Mouse (Mus musculus) heart, embryonic 14.5 days (tissue): ENCODE results near the gene Acaca. TPM values are rescaled to one million over a fixed set of nuclear protein-coding genes. Genes with fewer than 3 reads are reported as not detected.

Source experiments
- ATAC-seq: fragments of 200-750 bp; cut with Nextera tagmentation; 2 replicates; pipeline ENCODE4 v1.8.0; 2017; ENCODE audit warnings: low read depth, moderate TSS enrichment; ENCODE audit not compliant: insufficient number of reproducible peaks, insufficient read depth, low FRiP score
- H3K27ac ChIP-seq, 2 experiments: fragments of 200-500 bp in 1 of 2; fragments of 300-500 bp in 1 of 2; sonication (generic) in 1 of 2; replicated peaks in 1 of 2; 2 replicates each; pipeline ENCODE4 v1.5.1; 2012 to 2014; ENCODE audit warnings: low read depth in 2 of 2, low read length in 2 of 2, control low read depth in 1 of 2, mild to moderate bottlenecking in 1 of 2, mixed read lengths in 1 of 2; ENCODE audit not compliant: control insufficient read depth in 1 of 2, insufficient read depth in 1 of 2
- H3K27me3 ChIP-seq: fragments of 300-500 bp; sonication (generic); 2 replicates; pipeline ENCODE4 v1.6.1; 2014; ENCODE audit warnings: mild to moderate bottlenecking, low read length, control low read depth; ENCODE audit not compliant: control insufficient read depth, insufficient read depth
- H3K36me3 ChIP-seq: fragments of 300-500 bp; sonication (generic); 2 replicates; pipeline ENCODE4 v1.6.1; 2014; ENCODE audit warnings: mild to moderate bottlenecking, control low read depth, low read length, mixed read lengths; ENCODE audit not compliant: control insufficient read depth, insufficient read depth
- H3K4me1 ChIP-seq, 2 experiments: fragments of 200-500 bp in 1 of 2; fragments of 300-500 bp in 1 of 2; sonication (generic) in 1 of 2; 2 replicates each; pipeline ENCODE4 v1.6.1; 2012 to 2014; ENCODE audit warnings: low read length in 2 of 2, control low read depth in 1 of 2, mixed read lengths in 1 of 2; ENCODE audit not compliant: control insufficient read depth in 2 of 2, insufficient read depth in 2 of 2
- H3K4me2 ChIP-seq: fragments of 300-500 bp; sonication (generic); 2 replicates; pipeline ENCODE4 v1.6.1; 2014; ENCODE audit warnings: mild to moderate bottlenecking, low read length
- H3K4me3 ChIP-seq, 2 experiments: fragments of 200-500 bp in 1 of 2; fragments of 300-500 bp in 1 of 2; sonication (generic) in 1 of 2; 2 replicates each; pipeline ENCODE4 v1.5.1; 2012 to 2014; ENCODE audit warnings: low read length in 2 of 2, mild to moderate bottlenecking in 2 of 2, control low read depth in 1 of 2, low read depth in 1 of 2, moderate library complexity in 1 of 2; ENCODE audit not compliant: control insufficient read depth in 1 of 2, insufficient read depth in 1 of 2
- H3K9ac ChIP-seq: fragments of 300-500 bp; sonication (generic); 2 replicates; pipeline ENCODE4 v1.6.1; 2014; ENCODE audit warnings: mild to moderate bottlenecking, low read length
- H3K9me3 ChIP-seq: fragments of 300-500 bp; sonication (generic); 2 replicates; pipeline ENCODE4 v1.6.1; 2016; ENCODE audit warnings: low read length, control low read depth; ENCODE audit not compliant: control insufficient read depth
- WGBS: fragments of 180-500 bp; shearing (Covaris S2); extraction: QIAGEN DNeasy Blood & Tissue Kit; methylation state at CpG from one replicate; pipeline ENCODE4 v1.1.7; 2014; 5-methylcytosine and 5-hydroxymethylcytosine counted together
- polyA plus RNA-seq: library from polyadenylated mRNA; unstranded; fragments of >200 nt; fragmentation: Nextera tagmentation; extraction: Ambion mirVana; gene quantifications from 2 replicates; pipeline ENCODE4 v1.2.1, GENCODE M21; 2014

Acaca gene
- polyA plus RNA-seq, 1 experiment from 2014 or later, result 8.3 TPM

DNA sequence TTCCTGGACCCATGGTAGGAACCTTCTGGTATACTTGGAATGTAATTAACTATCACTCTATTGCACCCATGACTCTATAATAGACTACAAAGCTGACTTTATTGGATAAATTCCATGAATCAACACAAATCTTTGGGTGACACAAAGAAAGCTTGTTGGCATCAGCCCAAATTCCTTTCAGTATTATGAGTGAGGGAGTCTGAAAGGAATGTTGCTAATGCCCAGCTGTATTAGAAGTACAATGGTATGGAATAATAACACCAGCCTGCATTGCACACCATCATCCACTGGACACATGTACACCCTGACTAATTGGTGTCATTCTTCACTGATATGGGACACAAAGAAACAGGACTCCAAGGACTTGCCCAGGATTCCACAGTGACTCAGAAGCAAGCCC, 28.3 kb upstream of the Acaca start:
- H3K4me2 ChIP-seq, result no peak overlapping the region
- no peak for ATAC-seq
- H3K9ac ChIP-seq, result no peak overlapping the region
- H3K9me3 ChIP-seq, result no peaks in the 10 kb centered on the region
- H3K4me3 ChIP-seq, result no peak overlapping the region
- peaks cover 76% of the 10 kb centered on the region for H3K36me3 ChIP-seq
- H3K27me3 ChIP-seq, result no peaks in the 10 kb centered on the region
- peaks cover 7 to 12% of the 10 kb centered on the region in 2 experiments for H3K4me1 ChIP-seq
- H3K27ac ChIP-seq, result 0 out of 4 replicates have a peak overlapping the region, but pooled peaks have one; percentile 5 to 19

DNA sequence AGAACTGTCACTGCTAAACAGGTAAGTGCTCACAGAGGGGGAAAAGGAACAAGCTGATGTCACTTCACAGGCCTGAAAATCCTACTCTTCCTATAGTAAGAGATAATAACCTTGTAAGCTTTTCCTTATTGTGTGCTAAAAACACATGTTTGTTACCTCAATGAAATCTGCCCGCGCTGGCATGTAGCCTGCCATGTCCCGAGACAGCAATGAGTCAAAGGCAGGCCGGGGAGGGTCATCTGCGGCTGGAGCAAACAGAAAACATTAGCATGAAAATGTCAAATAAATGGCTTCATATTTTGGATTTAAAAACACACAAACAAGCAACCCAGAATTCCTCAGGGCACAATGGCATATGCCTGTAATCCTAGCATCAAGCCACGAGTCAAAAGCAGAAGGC, 25.4 kb upstream of the Acaca start:
- H3K9me3 ChIP-seq, result no peaks in the 10 kb centered on the region
- no peak for ATAC-seq
- no peak overlapping the region for H3K9ac ChIP-seq
- H3K36me3 ChIP-seq, result peaks cover 85% of the 10 kb centered on the region
- H3K4me2 ChIP-seq, result no peak overlapping the region
- no peaks in the 10 kb centered on the region for H3K27me3 ChIP-seq
- 88% methylated on average over 6 of the region's 6 CpGs for WGBS
- no peak overlapping the region for H3K27ac ChIP-seq
- H3K4me3 ChIP-seq, result no peak overlapping the region
- peaks cover 3 to 9% of the 10 kb centered on the region in 2 experiments for H3K4me1 ChIP-seq

DNA sequence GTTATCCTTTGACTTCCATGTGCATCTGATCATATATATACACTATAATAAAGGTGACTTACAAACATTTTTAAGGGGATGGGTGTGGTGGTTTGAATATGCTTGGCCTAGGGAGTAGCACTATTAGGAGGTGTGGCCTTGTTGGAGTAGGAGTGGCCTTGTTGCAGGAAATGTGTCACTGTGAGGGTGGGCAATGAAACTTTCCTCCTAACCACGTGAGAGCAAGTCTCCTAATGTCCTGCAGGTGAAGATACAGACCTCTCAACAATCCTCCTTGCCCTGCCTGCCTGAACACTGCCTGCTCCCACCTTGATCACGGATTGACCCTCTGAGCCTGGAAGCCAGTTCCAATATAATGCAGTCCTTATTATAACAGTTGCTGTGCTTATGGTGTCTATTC, 22.3 kb upstream of the Acaca start:
- peaks cover 88% of the 10 kb centered on the region for H3K36me3 ChIP-seq
- no peak for ATAC-seq
- 75% methylated on average over 2 of the region's 2 CpGs for WGBS

GRCm38 (mm10) chr11:84113623-84114022, 15.8 kb upstream of the Acaca start:
- Histone ChIP-seq H3K36me3 (peaks cover 71% of the 10 kb centered on the region), H3K9me3 (no peaks in the 10 kb centered on the region), H3K9ac (no peak overlapping the region), H3K27ac (no peak overlapping the region), H3K27me3 (no peaks in the 10 kb centered on the region), H3K4me2 (no peak overlapping the region), H3K4me1 (peaks cover 2 to 19% of the 10 kb centered on the region in 2 experiments; a peak in 3 of 4 replicates), H3K4me3 (no peak overlapping the region)
- 85% methylated on average over 5 of the region's 5 CpGs for WGBS
- no peak for ATAC-seq

More for the DNA sequence above, 22.3 kb upstream of the Acaca start:
- Histone ChIP-seq H3K4me1 (0 out of 4 replicates have a peak, but pooled peaks cover 0 to 1% of the 10 kb centered on the region in 2 experiments), H3K4me3 (no peak overlapping the region), H3K9me3 (no peaks in the 10 kb centered on the region), H3K27ac (no peak overlapping the region), H3K4me2 (no peak overlapping the region), H3K9ac (no peak overlapping the region), H3K27me3 (no peaks in the 10 kb centered on the region)

DNA sequence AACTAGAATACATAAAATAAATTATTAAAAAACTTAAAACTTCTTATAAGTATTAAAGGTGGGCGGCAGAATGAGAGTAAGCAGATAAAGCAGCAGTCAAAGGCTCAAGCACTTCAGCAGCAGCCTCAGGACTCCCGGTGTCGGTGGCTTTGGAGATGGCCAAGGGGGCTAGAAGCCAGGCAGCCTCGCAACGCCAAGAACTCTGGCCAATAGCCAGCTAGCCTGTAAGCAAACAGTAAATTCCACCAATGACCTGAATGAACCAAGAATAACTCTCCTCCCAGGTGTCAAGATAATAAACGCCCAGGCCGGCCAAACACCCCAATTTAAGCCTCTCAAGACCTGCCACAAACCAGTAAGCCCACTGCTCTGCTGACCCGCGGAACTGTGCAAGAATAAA, 13.8 kb upstream of the Acaca start:
- no peak overlapping the region for H3K27ac ChIP-seq
- no peak overlapping the region for H3K9ac ChIP-seq
- no peaks in the 10 kb centered on the region for H3K27me3 ChIP-seq
- no peaks in the 10 kb centered on the region for H3K9me3 ChIP-seq
- peaks cover 72% of the 10 kb centered on the region for H3K36me3 ChIP-seq
- H3K4me2 ChIP-seq, result no peak overlapping the region
- 42% methylated on average over 9 of the region's 9 CpGs for WGBS
- no peak overlapping the region for H3K4me3 ChIP-seq
- peaks cover 2 to 19% of the 10 kb centered on the region in 2 experiments; a peak in 3 of 4 replicates for H3K4me1 ChIP-seq
- ATAC-seq, result no peak

DNA sequence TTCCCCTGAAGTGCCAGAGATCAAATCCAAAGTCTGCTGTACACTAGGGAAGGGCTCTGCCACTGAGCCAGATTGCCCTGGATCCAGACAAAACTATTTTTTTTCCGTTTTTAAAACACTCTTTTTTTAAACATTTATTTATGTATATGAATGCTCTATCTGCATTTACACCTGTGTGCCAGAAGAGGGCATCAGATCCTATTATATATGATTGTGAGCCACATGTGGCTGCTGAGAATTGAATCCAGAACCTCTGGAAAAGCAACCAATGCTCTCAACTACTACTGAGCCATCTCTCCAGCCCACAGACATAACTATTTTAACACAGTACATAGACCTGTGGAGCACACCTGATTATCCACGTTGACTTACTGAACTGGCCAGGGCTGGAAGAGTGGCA, 13.3 kb upstream of the Acaca start:
- H3K27me3 ChIP-seq, result no peaks in the 10 kb centered on the region
- ATAC-seq, result no peak
- H3K4me2 ChIP-seq, result no peak overlapping the region
- H3K4me3 ChIP-seq, result no peak overlapping the region
- peaks cover 74% of the 10 kb centered on the region for H3K36me3 ChIP-seq
- no peak overlapping the region for H3K9ac ChIP-seq
- WGBS, result 61% methylated on average over 2 of the region's 2 CpGs
- no peak overlapping the region for H3K27ac ChIP-seq
- peaks cover 2 to 19% of the 10 kb centered on the region in 2 experiments; a peak in 3 of 4 replicates for H3K4me1 ChIP-seq
- H3K9me3 ChIP-seq, result no peaks in the 10 kb centered on the region

DNA sequence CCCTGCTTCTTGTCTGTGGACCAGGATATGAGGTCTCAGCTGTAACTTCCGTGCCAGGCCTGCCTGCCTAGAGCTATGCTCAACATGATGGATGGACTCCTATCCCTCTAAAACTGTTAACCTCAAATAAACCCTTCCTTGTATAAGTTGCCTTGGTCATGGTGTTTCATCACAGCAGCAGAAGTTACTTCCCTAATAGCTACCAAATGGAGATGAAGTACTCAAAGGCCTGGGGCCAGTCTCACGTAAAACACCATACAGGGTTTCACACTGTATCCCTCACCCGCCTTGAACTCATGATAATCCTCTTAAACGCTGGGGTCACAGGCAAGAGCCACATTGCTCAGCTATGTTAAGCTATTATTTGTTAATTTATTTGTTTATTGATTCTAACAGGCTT, 12.0 kb upstream of the Acaca start:
- WGBS, result 87% methylated on average over 4 of the region's 4 CpGs
- Histone ChIP-seq H3K27ac (no peak overlapping the region), H3K27me3 (no peaks in the 10 kb centered on the region), H3K9ac (no peak overlapping the region), H3K36me3 (peaks cover 80% of the 10 kb centered on the region), H3K9me3 (no peaks in the 10 kb centered on the region), H3K4me2 (no peak overlapping the region), H3K4me1 (peaks cover under 1 to 15% of the 10 kb centered on the region in 2 experiments; a peak in 3 of 4 replicates), H3K4me3 (no peak overlapping the region)
- ATAC-seq, result no peak
